Mouse (Mus musculus): ENCODE measurements around the gene Hnrnpa3. TPM values are rescaled to one million over a fixed set of nuclear protein-coding genes. Genes with fewer than 3 reads are reported as not detected.

Hnrnpa3 gene
- total and polyA plus RNA-seq, 3 experiments = 126 to 437 (median 342) TPM

GRCm38 (mm10) chr2:75654679-75655078 is 4.4 kb upstream of the Hnrnpa3 start (continued):
- TF ChIP-seq HCFC1 (IDR thresholded peaks at IDR 0.05; ENCODE audit: low read depth, low read length) (0 out of 2 replicates have a peak, but pooled peaks have one; percentile 21), USF2 (IDR thresholded peaks at IDR 0.05; ENCODE audit: borderline replicate concordance in 1 of 2, insufficient read depth in 1 of 2, low read depth in 1 of 2, low read length in 2 of 2) (no peak), MXI1 (IDR thresholded peaks at IDR 0.05; ENCODE audit: low read depth, low read length) (no peak)

DNA sequence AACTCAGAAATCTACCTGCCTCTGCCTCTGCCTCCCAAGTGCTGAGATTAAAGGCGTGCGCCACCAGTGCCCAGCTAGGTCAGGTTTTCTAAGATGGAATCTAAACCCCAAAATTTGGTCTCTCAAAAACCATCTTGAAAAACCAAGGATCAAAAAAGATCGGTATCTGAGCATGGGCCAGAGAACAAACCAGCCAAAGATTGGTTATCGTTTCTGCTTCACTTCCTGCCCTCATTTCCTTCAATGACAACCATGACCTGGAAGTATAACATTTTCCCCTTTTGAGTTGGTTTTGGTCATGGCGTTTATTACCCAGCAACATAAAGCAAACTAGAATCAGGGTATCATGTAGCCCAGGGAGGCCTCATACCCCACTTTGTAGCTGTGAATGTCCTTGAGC is 2.1 kb upstream of the Hnrnpa3 start:
- no peak for TF ChIP-seq POLR2AphosphoS2 (IDR thresholded peaks at IDR 0.05; ENCODE audit: low read length)
- TF ChIP-seq CTCF (IDR thresholded peaks at IDR 0.05 in 2 of 3, conservative IDR thresholded peaks at IDR 0.05 in 1 of 3; ENCODE audit: control insufficient read depth in 1 of 3, insufficient read depth in 1 of 3, low read depth in 2 of 3, low read length in 3 of 3, poor library complexity in 1 of 3, severe bottlenecking in 1 of 3) = no peak
- no peak for TF ChIP-seq MAZ (IDR thresholded peaks at IDR 0.05; ENCODE audit: low read depth, low read length)
- no peak for TF ChIP-seq ZNF384 (IDR thresholded peaks at IDR 0.05; ENCODE audit: low read depth, low read length)
- no peak for TF ChIP-seq MYB (IDR thresholded peaks at IDR 0.05; ENCODE audit: low read depth, low read length)
- no peak for TF ChIP-seq MYC (IDR thresholded peaks at IDR 0.05; ENCODE audit: low read depth, low read length)
- no peak for TF ChIP-seq RCOR1 (IDR thresholded peaks at IDR 0.05; ENCODE audit: low read depth, low read length)
- TF ChIP-seq NELFE (IDR thresholded peaks at IDR 0.05; ENCODE audit: low read depth, low read length) = no peak
- no peak for TF ChIP-seq GABPA (IDR thresholded peaks at IDR 0.05; ENCODE audit: low read depth, low read length)
- TF ChIP-seq MXI1 (IDR thresholded peaks at IDR 0.05; ENCODE audit: low read depth, low read length) = no peak
- TF ChIP-seq TBP (IDR thresholded peaks at IDR 0.05; ENCODE audit: low read depth, low read length) = no peak
- TF ChIP-seq UBTF (IDR thresholded peaks at IDR 0.05; ENCODE audit: borderline replicate concordance, insufficient read depth, low read depth, low read length) = no peak
- no peak for TF ChIP-seq USF1 (IDR thresholded peaks at IDR 0.05; ENCODE audit: low read depth, low read length)
- TF ChIP-seq GATA1 (IDR thresholded peaks at IDR 0.05; ENCODE audit: low read depth, low read length) = no peak
- TF ChIP-seq BHLHE40 (IDR thresholded peaks at IDR 0.05; ENCODE audit: borderline replicate concordance, low read depth, low read length) = no peak
- TF ChIP-seq MAFK (IDR thresholded peaks at IDR 0.05; ENCODE audit: borderline replicate concordance, low read depth, low read length) = no peak
- Histone ChIP-seq H3K27ac (ENCODE audit: control insufficient read depth, low read depth, low read length) (no peak overlapping the region), H3K4me1 (ENCODE audit: control insufficient read depth in 1 of 2, insufficient read depth in 2 of 2, low read length in 2 of 2) (peaks cover 4 to 9% of the 10 kb centered on the region in 2 experiments), H3K27me3 (ENCODE audit: control insufficient read depth in 1 of 2, insufficient read depth in 2 of 2, low read length in 2 of 2) (no peaks in the 10 kb centered on the region), H3K9me3 (replicated peaks; ENCODE audit: insufficient read depth, low read length) (no peaks in the 10 kb centered on the region), H3K36me3 (ENCODE audit: control insufficient read depth in 1 of 2, insufficient read depth in 2 of 2, low read length in 2 of 2) (peaks cover 9 to 22% of the 10 kb centered on the region in 2 experiments), H3K9ac (ENCODE audit: control insufficient read depth, low read depth, low read length, poor library complexity, severe bottlenecking) (no peak overlapping the region), H3K4me3 (ENCODE audit: control insufficient read depth in 1 of 2, insufficient read depth in 1 of 2, low read depth in 2 of 2, low read length in 2 of 2) (no peak overlapping the region), H3K79me2 (ENCODE audit: control insufficient read depth, insufficient read depth, low read length, poor library complexity) (peaks cover 33% of the 10 kb centered on the region)
- DNase-seq (ENCODE audit: low read depth, low spot score) = no peak
